Mouse (Mus musculus) gastrocnemius, postnatal 4 days (tissue): Measurements from ENCODE around the gene E2f2. TPM values are rescaled to one million over a fixed set of nuclear protein-coding genes. Genes with fewer than 3 reads are reported as not detected.

Experiments
- DNase-seq, 2 experiments: peaks; one replicate each; pipeline ENCODE4 v3.0.0; 2021 to 2022; ENCODE audit warnings: low spot score in 2 of 2, mixed read lengths in 2 of 2
- long read RNA-seq, 2 experiments: library from polyadenylated mRNA; stranded (forward); transcript quantifications; one replicate each; pipeline ENCODE4 v2.0.0; 2021
- total RNA-seq, 2 experiments: library from RNA; stranded (reverse); gene quantifications; 2 replicates each; pipeline ENCODE4 v1.2.3; 2021

The E2f2 gene
- 10 to 100 TPM; 18.4 to 19.4 TPM for total RNA-seq
- long read RNA-seq, experiment 1, full-length matches to known transcripts = 4 of 14 reads
- long read RNA-seq, experiment 1, partial matches to known transcripts = 7 of 14 reads
- long read RNA-seq, experiment 1, other reads (novel, unspliced or antisense) = 3 of 14 reads
- long read RNA-seq, experiment 2, full-length matches to known transcripts = 5 of 22 reads
- long read RNA-seq, experiment 2, partial matches to known transcripts = 14 of 22 reads
- long read RNA-seq, experiment 2, other reads (novel, unspliced or antisense) = 3 of 22 reads

- DNase-seq = peak in 1 of 2 experiments; percentile 77
These were observed at the start of gene E2f2 for GRCm38 (mm10) chr4:136172011-136172541. Gene E2f2 (plus strand): TSS chr4:136172394.

DNA sequence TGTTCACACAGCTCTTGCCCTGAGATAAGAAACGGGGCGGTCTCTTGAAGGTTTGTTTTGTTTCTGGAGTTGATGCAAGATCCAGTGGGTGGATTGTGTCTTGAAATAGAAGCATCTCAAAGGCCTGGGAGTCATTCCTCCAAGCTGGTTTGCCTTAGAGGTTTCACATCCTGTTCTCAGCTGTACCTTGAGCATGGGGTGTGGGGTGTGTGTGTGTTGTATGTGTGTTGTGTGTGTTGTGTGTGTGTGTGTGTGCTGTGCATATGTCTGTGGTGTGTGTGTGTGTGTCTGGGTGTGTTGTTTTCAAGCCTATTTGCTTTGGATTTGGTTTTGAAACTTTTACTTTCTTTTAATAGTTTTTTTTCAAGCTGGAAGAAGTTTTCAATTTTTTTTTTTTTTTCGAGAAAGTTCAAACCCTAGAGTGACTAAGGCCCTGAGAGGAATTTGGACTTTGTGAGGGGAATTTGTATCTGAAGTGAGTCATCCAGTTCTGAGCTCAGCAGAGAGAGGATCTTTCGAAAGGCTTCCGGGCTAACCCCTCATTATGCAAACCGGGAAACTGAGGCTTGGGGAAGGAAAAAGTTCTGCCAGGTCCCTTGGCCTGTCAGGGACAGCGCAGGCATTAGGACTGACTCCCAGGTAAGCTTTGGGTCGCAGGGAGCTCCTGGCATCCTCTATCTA is 48.9 kb upstream of the E2f2 start:
- DNase-seq = no peak

GRCm38 (mm10) chr4:136123792-136124161 is 48.4 kb upstream of the E2f2 start:
- no peak for DNase-seq

GRCm38 (mm10) chr4:136124581-136124980 is 47.6 kb upstream of the E2f2 start:
- DNase-seq = no peak

- DNase-seq = no peak
These were observed 46.7 kb upstream of the E2f2 start for GRCm38 (mm10) chr4:136125458-136125857.

DNA sequence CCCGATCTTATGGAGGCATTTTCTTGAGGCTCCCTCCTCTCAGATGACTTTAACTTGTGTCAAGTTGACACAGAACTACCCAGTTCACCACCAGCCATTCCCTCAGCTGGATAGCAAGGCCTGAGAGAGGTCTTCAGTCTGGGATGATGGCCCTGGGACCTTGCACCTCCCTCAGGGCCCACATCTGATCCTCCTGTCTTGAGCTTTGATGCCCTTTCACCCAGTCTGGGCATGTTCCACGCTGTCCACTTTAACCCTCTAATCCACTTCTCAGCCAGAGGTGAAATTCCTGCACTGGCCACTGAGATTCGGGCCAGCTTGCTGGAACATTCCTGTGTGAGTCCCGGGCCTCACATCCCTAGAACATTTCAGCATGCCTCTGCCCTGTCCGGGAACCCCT is 46.2 kb upstream of the E2f2 start:
- no peak for DNase-seq

GRCm38 (mm10) chr4:136127670-136128069 is 44.5 kb upstream of the E2f2 start:
- DNase-seq = no peak

DNA sequence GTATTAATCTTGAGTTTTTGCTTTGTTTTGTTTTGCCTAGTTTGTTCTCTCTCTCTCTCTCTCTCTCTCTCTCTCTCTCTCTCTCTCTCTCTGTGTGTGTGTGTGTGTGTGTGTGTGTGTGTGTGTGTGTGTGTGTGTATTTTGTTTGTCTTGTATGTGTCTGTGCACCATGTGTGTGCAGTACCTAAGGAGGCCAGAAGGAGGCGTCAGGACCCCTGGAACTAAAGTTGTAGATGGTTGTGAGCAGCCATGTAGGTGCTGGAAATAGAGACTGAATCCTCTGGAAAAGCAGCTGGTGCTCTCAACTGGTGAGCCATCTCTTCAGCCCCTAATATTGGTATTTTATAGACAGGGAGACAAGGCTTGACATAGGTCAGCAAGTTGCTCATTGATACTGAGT is 42.4 kb upstream of the E2f2 start:
- DNase-seq = no peak

DNA sequence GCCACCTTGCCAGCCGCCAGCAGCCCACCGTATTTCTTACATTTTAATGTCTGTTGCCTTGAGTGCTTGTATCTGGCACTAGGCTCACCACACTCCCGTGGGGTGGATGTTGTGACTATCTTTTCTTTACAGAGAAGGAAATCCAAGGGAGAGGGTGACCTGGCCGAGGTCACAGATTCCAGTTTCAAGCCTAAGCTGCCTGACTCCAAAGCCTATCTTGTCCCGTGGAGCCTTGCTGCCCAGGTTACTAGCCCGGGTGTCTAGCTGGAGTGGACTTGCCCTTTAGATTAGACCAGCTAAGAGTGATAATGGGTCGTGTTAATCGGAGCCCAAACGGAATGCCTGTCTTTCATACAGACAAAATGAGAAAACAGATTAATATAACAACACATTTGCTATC is 38.4 kb upstream of the E2f2 start:
- no peak for DNase-seq

GRCm38 (mm10) chr4:136134418-136134977 is 37.7 kb upstream of the E2f2 start:
- DNase-seq = no peak

- DNase-seq = peak in 1 of 2 experiments; percentile 73
These were observed 37.0 kb upstream of the E2f2 start for GRCm38 (mm10) chr4:136134978-136135873.

- no peak for DNase-seq
These were observed 36.1 kb upstream of the E2f2 start for GRCm38 (mm10) chr4:136135874-136136728.

DNA sequence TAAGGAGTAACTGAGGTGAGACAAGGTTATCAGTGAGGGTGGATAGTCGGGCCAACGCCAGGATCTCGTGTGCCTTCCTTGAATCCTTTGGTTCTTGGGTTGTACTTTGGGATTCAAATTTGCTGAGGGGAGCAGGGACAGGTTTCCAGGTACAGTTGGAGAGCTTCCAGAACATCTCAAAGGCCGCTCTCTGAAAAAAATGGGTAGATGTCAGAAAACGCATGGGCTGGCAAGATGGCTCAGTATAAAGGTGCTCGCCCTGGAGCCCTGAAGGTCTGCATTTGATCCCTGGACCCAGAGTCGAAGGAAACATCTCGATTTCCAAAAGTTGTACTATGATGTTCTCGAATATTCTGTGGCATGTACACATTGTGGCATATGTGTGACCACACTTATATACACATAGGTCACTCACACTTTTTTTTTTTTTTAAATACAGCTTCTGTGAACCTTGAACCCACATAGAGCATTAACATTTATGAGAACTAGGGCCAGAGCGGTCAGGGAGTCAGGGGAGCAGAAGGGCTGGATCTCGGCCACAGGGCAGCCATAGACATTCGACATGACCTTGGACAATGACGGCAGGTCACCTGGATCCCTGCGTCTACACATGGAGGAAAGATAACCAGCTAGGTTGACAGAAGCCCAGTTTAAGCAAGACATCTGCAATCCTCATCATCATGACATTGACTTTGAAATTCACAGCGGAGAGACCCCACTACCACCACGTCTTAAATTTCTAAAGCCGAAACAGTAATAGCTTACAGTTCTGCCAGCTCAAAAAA is 32.7 kb upstream of the E2f2 start:
- DNase-seq = no peak

DNA sequence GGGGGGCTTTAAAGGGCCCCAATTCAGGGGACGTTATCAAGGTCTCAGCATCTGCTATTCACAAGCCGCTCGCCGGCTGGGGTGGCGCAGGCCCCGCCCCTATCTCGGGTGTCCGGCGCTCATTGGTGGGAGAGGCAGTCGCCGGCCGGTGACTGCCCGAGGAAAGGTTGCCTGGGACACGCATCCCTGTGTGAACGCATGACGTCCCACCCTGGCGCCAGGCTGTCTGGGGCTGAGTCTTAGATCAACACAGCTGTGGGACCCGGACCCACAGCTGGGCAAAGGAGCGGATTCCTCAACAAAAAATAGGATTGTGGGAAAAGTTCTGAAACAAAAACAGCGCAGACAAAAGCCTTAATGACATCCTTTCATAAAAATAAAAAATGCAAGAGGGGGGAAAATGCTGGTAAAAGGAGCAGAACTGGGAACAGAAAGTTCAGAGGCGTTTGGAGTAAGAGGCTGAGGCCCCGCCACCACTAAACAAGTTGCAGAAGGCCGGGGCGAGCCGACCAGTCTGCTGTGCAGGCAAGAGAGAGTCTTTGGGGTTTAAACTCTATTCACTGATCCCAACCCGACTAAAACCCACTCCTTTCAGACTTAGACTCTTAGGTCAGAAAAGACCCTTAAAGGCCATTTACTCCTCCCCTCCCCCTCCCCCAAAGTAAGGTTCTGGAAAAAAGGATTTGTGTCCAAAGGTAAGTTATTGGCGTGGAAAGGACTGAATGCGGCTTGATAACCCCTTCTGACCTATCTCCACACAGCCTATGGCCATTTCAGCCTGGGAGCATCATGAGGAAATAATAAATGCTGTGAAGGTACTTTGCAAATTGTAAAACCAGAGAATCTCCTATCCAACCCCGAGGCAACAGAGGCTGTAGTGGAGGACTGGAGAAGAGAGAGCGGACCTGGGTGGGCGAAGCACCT is 31.6 kb upstream of the E2f2 start:
- DNase-seq = peak; percentile 90 to 96

DNA sequence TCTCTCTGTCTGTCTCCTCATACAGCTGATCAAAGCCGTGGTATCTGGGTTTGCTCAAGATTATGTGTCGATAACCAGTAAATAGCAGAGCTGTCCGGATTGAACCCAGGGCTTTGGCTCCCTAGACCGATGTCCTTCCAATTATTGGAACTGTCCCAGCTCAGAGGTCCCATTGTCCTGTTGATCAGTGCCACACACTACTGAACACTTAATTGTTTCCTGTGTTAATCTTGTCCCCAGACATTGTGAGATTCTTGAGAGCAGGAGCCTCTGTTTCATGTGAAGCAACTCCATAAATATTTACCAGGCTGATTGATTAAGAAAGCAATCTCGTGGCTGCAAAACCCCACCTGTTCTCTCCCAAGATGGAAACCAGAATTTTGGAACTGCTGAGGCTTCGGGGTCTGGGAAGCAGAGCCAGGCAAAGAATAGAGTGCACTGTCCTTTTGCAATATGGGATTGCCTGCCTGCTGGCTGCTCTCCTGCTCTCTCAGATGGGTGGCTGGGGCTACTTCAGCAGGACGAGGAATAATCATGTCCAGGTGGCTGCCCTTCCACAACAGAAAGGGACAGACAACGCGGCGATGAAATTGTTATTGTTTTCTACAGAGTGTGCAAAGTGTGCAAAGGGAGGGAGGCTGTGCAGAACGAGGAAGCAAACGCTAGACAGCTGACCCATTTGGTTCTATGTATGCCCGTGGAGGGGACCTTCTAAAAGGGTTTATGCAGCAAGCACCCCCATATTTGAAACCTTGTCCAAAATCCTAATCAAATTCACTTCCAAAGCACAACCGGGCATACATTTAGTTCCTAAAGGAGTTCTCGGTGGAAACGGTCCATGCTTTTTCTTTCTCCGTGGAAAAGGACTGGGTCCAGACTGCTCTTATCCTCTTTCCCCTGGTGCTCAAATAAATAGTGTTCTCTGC is 29.7 kb upstream of the E2f2 start:
- no peak for DNase-seq

DNA sequence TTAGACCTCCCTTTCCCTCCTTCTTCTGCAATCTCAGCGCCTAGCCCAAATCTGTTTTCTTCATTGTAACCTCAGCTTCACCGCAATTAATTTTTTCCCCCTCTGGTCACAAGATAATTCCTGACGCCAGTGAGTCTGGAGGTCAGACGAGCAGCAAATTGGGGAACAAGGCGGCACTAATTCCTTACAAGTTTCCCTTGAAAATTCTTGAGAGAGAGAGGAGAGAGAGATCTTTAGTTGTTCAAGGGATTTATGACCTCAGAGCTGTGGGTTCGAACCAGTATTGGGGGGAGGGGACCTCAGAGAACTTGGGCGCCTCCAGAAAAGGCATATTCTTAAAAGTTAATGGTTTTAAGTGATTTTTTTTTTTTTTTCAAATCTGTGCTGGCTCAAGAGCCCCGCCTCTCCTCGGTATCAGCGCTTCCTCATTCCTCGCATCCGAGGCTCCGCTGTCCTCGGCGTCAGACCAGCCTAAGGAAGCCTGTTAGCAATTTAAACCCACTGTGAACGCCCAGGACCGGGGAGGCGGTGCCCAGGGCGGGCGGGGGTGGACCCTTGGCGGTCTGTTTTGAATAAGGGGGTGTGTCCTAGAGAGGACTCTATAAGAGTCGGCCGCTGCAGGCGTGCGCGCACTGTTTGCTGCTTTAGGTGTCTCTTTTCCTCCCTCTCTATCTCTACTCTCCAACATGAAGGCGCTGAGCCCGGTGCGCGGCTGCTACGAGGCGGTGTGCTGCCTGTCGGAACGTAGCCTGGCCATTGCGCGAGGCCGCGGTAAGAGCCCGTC is 28.8 kb upstream of the E2f2 start, which contains the start of gene Id3:
Gene Id3, plus strand, starts transcription at position 305 of the 784 bp plus-strand sequence.
- peak; percentile 92 to 94 for DNase-seq
